Mouse (Mus musculus) myocyte (in vitro differentiated cells): ENCODE results near the gene Card10. TPM values are rescaled to one million over a fixed set of nuclear protein-coding genes. Genes with fewer than 3 reads are reported as not detected.
A peak's percentile ranks its signal among the peaks of the same experiment; 100 is the strongest.

Experiments
- H3K27me3 ChIP-seq: one replicate; pipeline ENCODE4 v1.6.1; 2011; ENCODE audit not compliant: control insufficient read depth, insufficient read depth, insufficient read length
- H3K36me3 ChIP-seq: one replicate; pipeline ENCODE4 v1.6.1; 2011; ENCODE audit not compliant: control insufficient read depth, insufficient read depth
- H3K4me2 ChIP-seq: one replicate; pipeline ENCODE4 v1.6.1; 2011; ENCODE audit warnings: low read depth, control low read depth
- H3K4me3 ChIP-seq: one replicate; pipeline ENCODE4 v1.5.1; 2011; ENCODE audit warnings: mild to moderate bottlenecking, control low read depth, moderate library complexity
- H3K79me2 ChIP-seq: one replicate; pipeline ENCODE4 v1.6.1; 2011; ENCODE audit not compliant: control insufficient read depth, insufficient read depth
- H3ac ChIP-seq: one replicate; pipeline ENCODE4 v1.6.1; 2011; ENCODE audit not compliant: control insufficient read depth, insufficient read length
- CEBPB ChIP-seq: IDR thresholded peaks from 2 replicates; pipeline ENCODE4 v1.6.1; 2011; ENCODE audit warnings: mild to moderate bottlenecking, moderate library complexity; ENCODE audit not compliant: poor library complexity, insufficient read depth, severe bottlenecking
- E2F4 ChIP-seq: IDR thresholded peaks from one replicate; pipeline ENCODE4 v1.6.1; 2011; ENCODE audit warnings: mild to moderate bottlenecking, control low read depth, moderate library complexity; ENCODE audit not compliant: insufficient read depth
- MAX ChIP-seq: IDR thresholded peaks from one replicate; pipeline ENCODE4 v1.6.1; 2011; ENCODE audit warnings: low read depth, mild to moderate bottlenecking, control low read depth
- MYOD1 ChIP-seq, 3 experiments: IDR thresholded peaks; one replicate each; pipeline ENCODE4 v1.6.1; 2011; ENCODE audit warnings: control low read depth in 2 of 3, low read depth in 2 of 3, mild to moderate bottlenecking in 2 of 3, moderate library complexity in 1 of 3; ENCODE audit not compliant: insufficient read length in 2 of 3, control insufficient read depth in 1 of 3
- MYOG ChIP-seq, 3 experiments: IDR thresholded peaks; one replicate each; pipeline ENCODE4 v1.6.1; 2011; ENCODE audit warnings: control low read depth in 2 of 3, low read depth in 2 of 3, mild to moderate bottlenecking in 2 of 3; ENCODE audit not compliant: insufficient read length in 2 of 3, control insufficient read depth in 1 of 3, insufficient read depth in 1 of 3
- POLR2A ChIP-seq: IDR thresholded peaks from one replicate; pipeline ENCODE4 v1.6.1; 2011; ENCODE audit warnings: low read depth, mild to moderate bottlenecking, control low read depth, moderate library complexity; ENCODE audit not compliant: insufficient read length
- POLR2AphosphoS2 ChIP-seq: IDR thresholded peaks from one replicate; pipeline ENCODE4 v1.6.1; 2011; ENCODE audit warnings: low read depth, control low read depth; ENCODE audit not compliant: insufficient read length
- REST ChIP-seq: IDR thresholded peaks from one replicate; pipeline ENCODE4 v1.6.1; 2011; ENCODE audit warnings: mild to moderate bottlenecking, control low read depth, moderate library complexity; ENCODE audit not compliant: insufficient read depth, insufficient read length
- SRF ChIP-seq: IDR thresholded peaks from one replicate; pipeline ENCODE4 v1.6.1; 2011; ENCODE audit warnings: low read depth; ENCODE audit not compliant: control insufficient read depth, insufficient read length
- TCF12 ChIP-seq: IDR thresholded peaks from one replicate; pipeline ENCODE4 v1.6.1; 2011; ENCODE audit warnings: mild to moderate bottlenecking, control low read depth; ENCODE audit not compliant: poor library complexity, insufficient read depth, severe bottlenecking
- TCF3 ChIP-seq: IDR thresholded peaks from one replicate; pipeline ENCODE4 v1.6.1; 2011; ENCODE audit warnings: low read depth, control low read depth; ENCODE audit not compliant: insufficient read length
- USF1 ChIP-seq: IDR thresholded peaks from one replicate; pipeline ENCODE4 v1.6.1; 2011; ENCODE audit warnings: low read depth, mild to moderate bottlenecking, control low read depth, moderate library complexity
- polyA plus RNA-seq: library from polyadenylated mRNA; unstranded; fragments of >200 nt; fragmentation: generic; extraction: Trizol; gene quantifications from one replicate; pipeline ENCODE4 v1.2.1, GENCODE M21; 2012; ENCODE audit warnings: missing spikeins

The Card10 gene
- polyA plus RNA-seq, 1 experiment, result 1.4 TPM

DNA sequence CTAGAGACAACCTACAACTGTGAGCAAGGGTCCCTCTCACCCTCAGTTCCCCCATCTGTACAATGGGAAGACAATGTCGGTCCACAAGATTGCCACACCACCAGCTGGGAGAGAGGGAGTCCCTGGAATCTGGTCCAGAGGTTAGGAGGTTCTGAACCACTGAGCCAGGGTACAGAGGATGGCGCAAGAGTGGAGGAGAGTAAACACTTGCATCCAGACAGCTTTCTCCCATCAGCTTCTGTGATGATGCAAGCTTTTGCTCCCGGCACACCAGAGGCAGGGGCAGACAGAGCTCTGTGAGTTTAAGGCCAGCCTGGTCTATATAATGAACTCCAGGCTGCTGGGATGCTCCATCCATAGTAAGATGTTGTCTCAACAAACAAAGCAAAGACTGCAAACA is 37.4 kb upstream of the Card10 start:
- no peak overlapping the region for H3K4me2 ChIP-seq
- TF ChIP-seq REST (no peak), MYOG (IDR thresholded peaks at IDR 0.05; ENCODE audit: control insufficient read depth in 1 of 3, insufficient read depth in 1 of 3, insufficient read length in 2 of 3, low read depth in 2 of 3) (no peak), CEBPB (peak; percentile 68)
- no peaks in the 10 kb centered on the region for H3K36me3 ChIP-seq
- no peak overlapping the region for H3ac ChIP-seq
- no peaks in the 10 kb centered on the region for H3K27me3 ChIP-seq
- peaks cover 24% of the 10 kb centered on the region for H3K79me2 ChIP-seq
- H3K4me3 ChIP-seq, result no peak overlapping the region

DNA sequence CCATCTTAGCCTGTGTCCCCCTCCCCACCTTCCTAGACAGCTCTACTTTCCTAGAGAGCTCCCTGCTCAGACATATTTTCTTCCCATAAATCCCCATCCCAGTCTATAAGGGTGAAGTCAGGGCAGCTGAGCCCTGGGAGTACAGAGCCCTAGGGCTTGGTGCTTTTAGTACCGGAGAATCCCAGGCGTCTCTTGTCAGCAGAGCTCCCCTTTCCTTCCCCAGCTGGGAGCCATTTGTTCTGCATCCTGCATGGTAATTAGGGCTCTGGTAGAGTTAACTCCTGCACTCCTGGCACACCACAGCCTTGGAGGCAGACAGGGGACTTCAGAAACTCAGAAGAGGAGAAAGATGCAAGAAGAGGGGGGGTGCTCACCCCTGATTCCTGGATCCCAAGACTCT is 36.9 kb upstream of the Card10 start:
- Histone ChIP-seq H3K79me2 (peaks cover 19% of the 10 kb centered on the region), H3K4me3 (no peak overlapping the region), H3K36me3 (no peaks in the 10 kb centered on the region), H3K27me3 (no peaks in the 10 kb centered on the region), H3ac (no peak overlapping the region), H3K4me2 (no peak overlapping the region)
- TF ChIP-seq USF1, result no peak
- TF ChIP-seq E2F4, result no peak
- TF ChIP-seq SRF, result no peak
- TF ChIP-seq TCF3, result no peak
- TF ChIP-seq MAX, result no peak
- TF ChIP-seq CEBPB, result no peak
- TF ChIP-seq POLR2A, result no peak
- no peak for TF ChIP-seq MYOG (IDR thresholded peaks at IDR 0.05; ENCODE audit: control insufficient read depth in 1 of 3, insufficient read depth in 1 of 3, insufficient read length in 2 of 3, low read depth in 2 of 3)

- no peaks in the 10 kb centered on the region for H3K79me2 ChIP-seq
- H3K4me2 ChIP-seq, result peak overlapping the region; percentile 65
- peak overlapping the region; percentile 1 for H3ac ChIP-seq
- no peaks in the 10 kb centered on the region for H3K27me3 ChIP-seq
- H3K36me3 ChIP-seq, result no peaks in the 10 kb centered on the region
- TF ChIP-seq MYOD1 (IDR thresholded peaks at IDR 0.05; ENCODE audit: control insufficient read depth in 1 of 3, insufficient read length in 2 of 3, low read depth in 2 of 3), result peak in 2 of 3 experiments; percentile 76 to 85
- TF ChIP-seq POLR2AphosphoS2, result peak; percentile 31
- peak; percentile 2 for TF ChIP-seq MAX
- TF ChIP-seq E2F4, result no peak
- peak; percentile 89 for TF ChIP-seq TCF12
- TF ChIP-seq REST, result no peak
- no peak for TF ChIP-seq SRF
- no peak for TF ChIP-seq POLR2A
- TF ChIP-seq MYOG (IDR thresholded peaks at IDR 0.05; ENCODE audit: control insufficient read depth in 1 of 3, insufficient read depth in 1 of 3, insufficient read length in 2 of 3, low read depth in 2 of 3), result peak; percentile 53 to 97 (median 93)
- peak overlapping the region; percentile 1 for H3K4me3 ChIP-seq
Measured at GRCm38 (mm10) chr15:78836086-78836621, 33.3 kb upstream of the Card10 start.

DNA sequence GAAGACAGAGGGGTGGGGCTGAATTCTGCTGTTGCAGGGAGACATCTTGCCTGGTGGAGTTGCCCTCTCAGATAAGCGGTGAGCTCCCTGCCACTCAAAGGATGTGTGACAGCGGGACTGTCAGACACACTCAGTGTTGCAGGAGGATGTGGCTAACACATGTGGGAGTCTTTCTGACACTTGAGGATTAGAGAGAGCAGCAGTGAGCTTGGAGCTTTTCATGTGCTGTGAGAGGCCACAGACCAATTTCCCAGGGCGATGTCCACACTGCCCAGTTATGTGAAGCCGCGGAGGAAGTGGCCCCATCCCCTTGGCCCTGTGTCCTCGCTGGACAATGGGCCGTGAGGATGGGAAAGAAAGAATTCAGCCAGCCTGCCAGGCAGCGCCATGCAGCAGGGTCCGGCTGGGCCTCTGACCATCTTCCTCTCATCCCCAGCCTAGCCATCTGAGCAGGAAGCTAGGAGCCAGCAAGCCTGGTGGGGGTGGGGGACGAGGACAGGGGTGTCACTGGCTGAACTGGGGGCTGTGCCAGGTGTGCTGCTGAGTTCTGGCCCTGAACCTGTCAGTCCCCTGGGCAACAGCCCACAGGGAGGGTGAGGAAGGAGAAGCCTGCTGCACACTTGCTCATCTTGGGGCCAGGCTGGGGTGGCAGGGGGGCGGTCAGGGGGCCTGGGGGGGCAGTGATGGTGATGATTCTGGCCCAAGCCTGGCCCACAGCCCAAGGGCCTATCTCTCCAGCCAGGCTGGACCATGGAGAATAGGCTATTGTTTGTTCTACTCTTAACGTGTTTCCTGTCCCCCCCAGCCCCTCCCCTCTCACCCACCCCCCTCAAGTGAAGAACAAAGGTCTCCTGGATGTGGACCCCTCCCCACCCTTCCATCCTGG is 32.6 kb upstream of the Card10 start:
- TF ChIP-seq MYOG (IDR thresholded peaks at IDR 0.05; ENCODE audit: control insufficient read depth in 1 of 3, insufficient read depth in 1 of 3, insufficient read length in 2 of 3, low read depth in 2 of 3), result peak in 2 of 3 experiments; percentile 21 to 56
- peak in 1 of 3 experiments; percentile 67 for TF ChIP-seq MYOD1 (IDR thresholded peaks at IDR 0.05; ENCODE audit: control insufficient read depth in 1 of 3, insufficient read length in 2 of 3, low read depth in 2 of 3)
- TF ChIP-seq MAX, result no peak
- Histone ChIP-seq H3K4me3 (peak overlapping the region; percentile 1), H3K4me2 (peak overlapping the region; percentile 80), H3ac (peak overlapping the region; percentile 1), H3K79me2 (no peaks in the 10 kb centered on the region), H3K27me3 (no peaks in the 10 kb centered on the region), H3K36me3 (no peaks in the 10 kb centered on the region)

DNA sequence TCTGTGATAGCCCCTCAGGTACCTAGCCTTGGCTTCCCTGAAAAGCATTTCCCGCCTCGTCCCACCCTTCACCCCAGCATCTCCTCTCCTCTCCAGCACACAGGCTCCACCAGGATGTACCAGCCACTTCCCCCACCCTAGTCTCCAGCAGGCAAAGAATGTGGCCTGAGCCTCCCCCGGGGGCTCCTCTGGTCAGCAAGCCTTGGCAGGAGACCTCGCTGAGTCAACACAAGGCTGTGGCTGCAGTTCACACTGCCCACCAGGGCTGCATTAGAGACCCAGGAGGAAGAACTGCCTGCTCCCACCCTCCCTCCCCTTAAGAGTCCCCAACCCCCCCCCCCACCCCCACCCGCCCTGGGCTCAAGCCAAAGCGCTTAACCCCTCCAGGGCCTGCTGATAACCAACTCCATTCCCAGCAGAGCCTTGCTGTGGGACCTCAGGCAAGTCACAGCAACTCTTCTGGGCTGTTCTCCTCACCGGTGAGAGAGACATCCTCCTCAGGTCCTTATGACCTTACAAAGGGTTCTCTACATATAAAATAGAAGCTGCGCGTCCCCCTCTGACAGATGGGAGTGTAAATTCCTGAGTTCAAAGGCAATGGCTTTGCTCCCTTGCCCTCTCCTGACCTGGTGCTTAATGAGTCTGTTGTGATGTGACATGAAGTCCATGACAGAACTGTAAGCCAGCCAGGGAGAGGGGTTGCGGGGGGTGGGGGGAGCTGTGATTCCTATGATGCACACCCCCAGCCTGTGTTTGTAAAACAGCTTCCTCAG is 31.6 kb upstream of the Card10 start:
- Histone ChIP-seq H3K36me3 (no peaks in the 10 kb centered on the region), H3K4me3 (peak overlapping the region; percentile 1), H3K79me2 (no peaks in the 10 kb centered on the region), H3K27me3 (no peaks in the 10 kb centered on the region), H3ac (no peak overlapping the region), H3K4me2 (peak overlapping the region; percentile 80)
- TF ChIP-seq MAX, result no peak
- no peak for TF ChIP-seq E2F4
- no peak for TF ChIP-seq POLR2AphosphoS2
- peak in 1 of 3 experiments; percentile 52 for TF ChIP-seq MYOD1 (IDR thresholded peaks at IDR 0.05; ENCODE audit: control insufficient read depth in 1 of 3, insufficient read length in 2 of 3, low read depth in 2 of 3)
- TF ChIP-seq SRF, result no peak
- TF ChIP-seq REST, result no peak
- TF ChIP-seq TCF3, result no peak
- TF ChIP-seq POLR2A, result no peak
- no peak for TF ChIP-seq TCF12
- no peak for TF ChIP-seq USF1
- no peak for TF ChIP-seq CEBPB
- peak in 1 of 3 experiments; percentile 67 for TF ChIP-seq MYOG (IDR thresholded peaks at IDR 0.05; ENCODE audit: control insufficient read depth in 1 of 3, insufficient read depth in 1 of 3, insufficient read length in 2 of 3, low read depth in 2 of 3)
